Mouse (Mus musculus): Measurements from ENCODE around the gene Ralbp1. TPM values are rescaled to one million over a fixed set of nuclear protein-coding genes. Genes with fewer than 3 reads are reported as not detected.

Ralbp1 gene
- polyA plus RNA-seq (2016; fragmentation: Nextera tagmentation; extraction: Ambion mirVana) = 39.6 and 43.9 TPM in 2 replicates

- H3K36me3 ChIP-seq (replicated peaks) = no peaks in the 10 kb centered on the region
- H3K9me3 ChIP-seq = no peaks in the 10 kb centered on the region
Measured at GRCm38 (mm10) chr17:65885697-65886529, at the start of gene Ralbp1. Gene Ralbp1, minus strand, starts transcription at chr17:65885798.

GRCm38 (mm10) chr17:65933741-65934140 is 48.1 kb upstream of the Ralbp1 start:
- 93% methylated on average over 2 of the region's 2 CpGs for WGBS
- Histone ChIP-seq H3K4me1 (peaks cover 10% of the 10 kb centered on the region), H3K4me3 (replicated peaks) (no peak overlapping the region), H3K9me3 (no peaks in the 10 kb centered on the region), H3K27me3 (no peaks in the 10 kb centered on the region), H3K36me3 (replicated peaks) (peaks cover 40% of the 10 kb centered on the region), H3K4me2 (no peak overlapping the region), H3K27ac (no peak overlapping the region), H3K9ac (no peak overlapping the region)
- no peak for ATAC-seq (ENCODE audit: low FRiP score)

More at GRCm38 (mm10) chr17:65885697-65886529, at the start of gene Ralbp1:
- Histone ChIP-seq H3K27me3 (no peaks in the 10 kb centered on the region), H3K27ac (peak within 1 kb of the TSS; percentile 96), H3K4me3 (replicated peaks) (peak within 1 kb of the TSS; percentile 97), H3K4me1 (peaks cover 20% of the 10 kb centered on the region), H3K4me2 (peak within 1 kb of the TSS; percentile 95), H3K9ac (peak within 1 kb of the TSS; percentile 92)
- no peak for ATAC-seq (ENCODE audit: low FRiP score)
- WGBS = 10% methylated on average over 14 of the region's 14 CpGs

- H3K4me2 ChIP-seq = no peak overlapping the region
- peaks cover 10% of the 10 kb centered on the region for H3K4me1 ChIP-seq
- ATAC-seq (ENCODE audit: low FRiP score) = peak; percentile 55
- no peaks in the 10 kb centered on the region for H3K27me3 ChIP-seq
- H3K9ac ChIP-seq = no peak overlapping the region
- H3K36me3 ChIP-seq (replicated peaks) = peaks cover 41% of the 10 kb centered on the region
- no peak overlapping the region for H3K4me3 ChIP-seq (replicated peaks)
- peak overlapping the region; percentile 71 for H3K27ac ChIP-seq
- H3K9me3 ChIP-seq = no peaks in the 10 kb centered on the region
- 31% methylated on average over 6 of the region's 6 CpGs for WGBS
Measured at GRCm38 (mm10) chr17:65931525-65931924, 45.9 kb upstream of the Ralbp1 start.

GRCm38 (mm10) chr17:65930960-65931359 is 45.4 kb upstream of the Ralbp1 start:
- Histone ChIP-seq H3K4me2 (no peak overlapping the region), H3K4me3 (replicated peaks) (no peak overlapping the region), H3K36me3 (replicated peaks) (peaks cover 41% of the 10 kb centered on the region), H3K27me3 (no peaks in the 10 kb centered on the region), H3K27ac (peak overlapping the region; percentile 71; the same call in 1 of the 2 replicates), H3K9me3 (no peaks in the 10 kb centered on the region), H3K9ac (no peak overlapping the region), H3K4me1 (peaks cover 10% of the 10 kb centered on the region)
- peak; percentile 58; the same call in 1 of the 2 replicates for ATAC-seq (ENCODE audit: low FRiP score)
- 90% methylated on average over 6 of the region's 6 CpGs for WGBS

- peaks cover 10% of the 10 kb centered on the region for H3K4me1 ChIP-seq
- H3K36me3 ChIP-seq (replicated peaks) = peaks cover 47% of the 10 kb centered on the region
- H3K9me3 ChIP-seq = no peaks in the 10 kb centered on the region
- no peak overlapping the region for H3K4me2 ChIP-seq
- H3K4me3 ChIP-seq (replicated peaks) = no peak overlapping the region
- WGBS = 91% methylated on average over 7 of the region's 7 CpGs
- H3K27me3 ChIP-seq = no peaks in the 10 kb centered on the region
- no peak for ATAC-seq (ENCODE audit: low FRiP score)
- H3K27ac ChIP-seq = no peak overlapping the region
- no peak overlapping the region for H3K9ac ChIP-seq
Measured at GRCm38 (mm10) chr17:65930158-65930826, 44.7 kb upstream of the Ralbp1 start.

GRCm38 (mm10) chr17:65929319-65929978 is 43.9 kb upstream of the Ralbp1 start:
- Histone ChIP-seq H3K4me2 (no peak overlapping the region), H3K27me3 (no peaks in the 10 kb centered on the region), H3K9ac (no peak overlapping the region), H3K36me3 (replicated peaks) (peaks cover 50% of the 10 kb centered on the region), H3K27ac (no peak overlapping the region), H3K4me1 (peaks cover 10% of the 10 kb centered on the region), H3K9me3 (no peaks in the 10 kb centered on the region), H3K4me3 (replicated peaks) (no peak overlapping the region)
- WGBS = 93% methylated on average over 22 of the region's 22 CpGs
- no peak for ATAC-seq (ENCODE audit: low FRiP score)

GRCm38 (mm10) chr17:65927077-65927476 is 41.5 kb upstream of the Ralbp1 start:
- H3K27me3 ChIP-seq = no peaks in the 10 kb centered on the region
- H3K9me3 ChIP-seq = no peaks in the 10 kb centered on the region
- 68% methylated on average over 4 of the region's 4 CpGs for WGBS
- no peak for ATAC-seq (ENCODE audit: low FRiP score)
- H3K4me3 ChIP-seq (replicated peaks) = no peak overlapping the region
- H3K36me3 ChIP-seq (replicated peaks) = peaks cover 48% of the 10 kb centered on the region
- H3K4me2 ChIP-seq = no peak overlapping the region
- H3K27ac ChIP-seq = no peak overlapping the region
- peaks cover 10% of the 10 kb centered on the region for H3K4me1 ChIP-seq
- no peak overlapping the region for H3K9ac ChIP-seq

- no peaks in the 10 kb centered on the region for H3K4me1 ChIP-seq
- no peaks in the 10 kb centered on the region for H3K9me3 ChIP-seq
- H3K27me3 ChIP-seq = no peaks in the 10 kb centered on the region
- ATAC-seq (ENCODE audit: low FRiP score) = no peak
- no peak overlapping the region for H3K4me2 ChIP-seq
- H3K9ac ChIP-seq = no peak overlapping the region
- no peak overlapping the region for H3K4me3 ChIP-seq (replicated peaks)
- H3K27ac ChIP-seq = no peak overlapping the region
- WGBS = 79% methylated on average over 5 of the region's 5 CpGs
- peaks cover 52% of the 10 kb centered on the region for H3K36me3 ChIP-seq (replicated peaks)
Measured at GRCm38 (mm10) chr17:65924218-65924617, 38.6 kb upstream of the Ralbp1 start.

- no peak for ATAC-seq (ENCODE audit: low FRiP score)
- peaks cover 41% of the 10 kb centered on the region for H3K36me3 ChIP-seq (replicated peaks)
- H3K9me3 ChIP-seq = no peaks in the 10 kb centered on the region
- H3K27me3 ChIP-seq = no peaks in the 10 kb centered on the region
- 79% methylated on average over 6 of the region's 6 CpGs for WGBS
- H3K9ac ChIP-seq = no peak overlapping the region
- no peak overlapping the region for H3K4me2 ChIP-seq
- H3K4me1 ChIP-seq = peaks cover under 1% of the 10 kb centered on the region; the same call in 1 of the 2 replicates
- no peak overlapping the region for H3K27ac ChIP-seq
- H3K4me3 ChIP-seq (replicated peaks) = no peak overlapping the region
Measured at GRCm38 (mm10) chr17:65921975-65922374, 36.4 kb upstream of the Ralbp1 start.

GRCm38 (mm10) chr17:65919235-65919634 is 33.6 kb upstream of the Ralbp1 start:
- H3K36me3 ChIP-seq (replicated peaks) = peaks cover 17% of the 10 kb centered on the region
- ATAC-seq (ENCODE audit: low FRiP score) = no peak
- H3K9me3 ChIP-seq = no peaks in the 10 kb centered on the region
- H3K27me3 ChIP-seq = no peaks in the 10 kb centered on the region
- H3K9ac ChIP-seq = no peak overlapping the region
- H3K27ac ChIP-seq = no peak overlapping the region
- no peak overlapping the region for H3K4me3 ChIP-seq (replicated peaks)
- H3K4me2 ChIP-seq = no peak overlapping the region
- H3K4me1 ChIP-seq = peaks cover 21% of the 10 kb centered on the region
- WGBS = 78% methylated on average over 3 of the region's 3 CpGs

GRCm38 (mm10) chr17:65916135-65916668 is 30.6 kb upstream of the Ralbp1 start:
- peaks cover 24% of the 10 kb centered on the region for H3K4me1 ChIP-seq
- no peak overlapping the region; the same call in 1 of the 2 replicates for H3K4me2 ChIP-seq
- 10% methylated on average over 8 of the region's 8 CpGs for WGBS
- no peak overlapping the region for H3K9ac ChIP-seq
- H3K4me3 ChIP-seq (replicated peaks) = no peak overlapping the region
- peak overlapping the region; percentile 91 for H3K27ac ChIP-seq
- no peaks in the 10 kb centered on the region for H3K9me3 ChIP-seq
- peak; percentile 90 for ATAC-seq (ENCODE audit: low FRiP score)
- no peaks in the 10 kb centered on the region for H3K27me3 ChIP-seq
- H3K36me3 ChIP-seq (replicated peaks) = no peaks in the 10 kb centered on the region

GRCm38 (mm10) chr17:65914083-65914482 is 28.5 kb upstream of the Ralbp1 start:
- Histone ChIP-seq H3K27me3 (no peaks in the 10 kb centered on the region), H3K36me3 (replicated peaks) (no peaks in the 10 kb centered on the region), H3K9me3 (no peaks in the 10 kb centered on the region), H3K9ac (no peak overlapping the region), H3K27ac (0 out of 2 replicates have a peak overlapping the region, but pooled peaks have one; percentile 42), H3K4me2 (no peak overlapping the region), H3K4me1 (peaks cover 24% of the 10 kb centered on the region), H3K4me3 (replicated peaks) (no peak overlapping the region)
- ATAC-seq (ENCODE audit: low FRiP score) = peak; percentile 52; the same call in 1 of the 2 replicates
- 32% methylated on average over 6 of the region's 6 CpGs for WGBS
